In the genomic region with DNA sequence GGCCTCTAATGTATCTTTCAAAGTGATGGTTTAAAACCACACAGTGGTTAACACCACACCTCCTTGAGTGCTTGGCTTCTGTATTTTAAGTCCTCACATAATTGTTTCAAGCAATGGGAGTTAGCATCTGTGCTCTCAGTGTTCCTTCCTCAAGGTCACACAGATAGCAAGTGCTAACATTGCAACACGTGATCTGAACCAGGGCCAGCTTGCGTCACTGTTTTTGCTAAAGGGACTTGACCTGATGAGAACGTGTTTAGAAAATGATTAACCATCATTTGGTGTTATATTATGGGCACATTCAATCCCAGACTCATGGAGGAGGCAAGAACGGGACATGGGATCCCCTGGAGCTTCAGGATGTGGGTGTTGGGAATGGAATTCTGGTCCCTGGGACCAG, we compare ENCODE assay signal across 9 mouse cellular contexts. TPM values are rescaled to one million over a fixed set of nuclear protein-coding genes. Genes with fewer than 3 reads are reported as not detected.
DNase-seq lines count a peak whose midpoint lies in the region; ATAC-seq and TF ChIP-seq lines count a peak whose summit lies in the region.
"Had no signal": no experiment of that assay in that cellular context is flagged by ENCODE, and none has a peak within 500 bp of the region (broad histone marks: within the 10 kb centered on the region; RNA-seq: fewer than 3 reads in every experiment).

No protein-coding gene starts in this region.

- no peak for ATAC-seq in midbrain, postnatal 0 days (ENCODE audit: low FRiP score)
- ATAC-seq: midbrain, embryonic 16.5 days had no signal

- no peak overlapping the region for H3K9ac ChIP-seq in midbrain, postnatal 0 days (replicated peaks; ENCODE audit: low read length, poor library complexity, severe bottlenecking)

- 95% methylated on average over 4 of the region's 4 CpGs for WGBS in midbrain, postnatal 0 days

- H3K4me1 ChIP-seq in midbrain, postnatal 0 days (ENCODE audit: insufficient read depth, low read length): no peaks in the 10 kb centered on the region; the same call in 1 of the 2 replicates

- H3K36me3 ChIP-seq in midbrain, postnatal 0 days (ENCODE audit: insufficient read depth, low read length): no peaks in the 10 kb centered on the region; the same call in 1 of the 2 replicates

- H3K4me3 ChIP-seq in midbrain, postnatal 0 days (ENCODE audit: low read depth, low read length): no peak overlapping the region

- DNase-seq in CD4-positive helper T cell, adult 2 months (ENCODE audit: low read depth, low spot score): peak; percentile 25
- peak; percentile 83 to 89 for DNase-seq in adrenal gland, postnatal 36 days
- DNase-seq in kidney, postnatal 10 days: peak; percentile 73
- DNase-seq in lung, postnatal 36 days: peak; percentile 85
- no peak for DNase-seq in retina, embryonic 14.5 days (ENCODE audit: low spot score)
- no peak for DNase-seq in midbrain, postnatal 0 days (ENCODE audit: low spot score)
- DNase-seq in right cerebral cortex, postnatal 36 days (ENCODE audit: low spot score in 2 of 2): no peak
- DNase-seq in embryo, embryonic 9.5 days (ENCODE audit: extremely low spot score): no peak

- H3K27ac ChIP-seq in midbrain, postnatal 0 days (ENCODE audit: low read depth, low read length): no peak overlapping the region

- no peaks in the 10 kb centered on the region for H3K27me3 ChIP-seq in midbrain, postnatal 0 days (ENCODE audit: insufficient read depth, low read length)

- H3K9me3 ChIP-seq in midbrain, postnatal 0 days (ENCODE audit: low read length): no peaks in the 10 kb centered on the region

- H3K4me2 ChIP-seq in midbrain, postnatal 0 days (ENCODE audit: low read depth, low read length, poor library complexity, severe bottlenecking): no peak overlapping the region

- TF ChIP-seq CTCF in midbrain, postnatal 0 days (IDR thresholded peaks at IDR 0.05): no peak

RNA-seq across cellular contexts. Expression of gene Man2a1, which starts 17.3 kb away (rescaled TPM):
- total RNA-seq in adrenal gland, postnatal 36 days (2021): 100 to 1,000 TPM; 167 to 177 TPM
- total RNA-seq in midbrain, postnatal 0 days (2014; rRNA removed): 19.0 and 28.8 TPM in 2 replicates
- 2.6 and 3.2 TPM in 2 replicates for polyA plus RNA-seq in midbrain, postnatal 0 days (2015; fragmentation: Nextera tagmentation; extraction: Ambion mirVana)

Comparison
In these comparisons a context has a peak if more than half of its experiments do, and no peak if none do; other contexts are left out.
1. DNase-seq: peak in CD4-positive helper T cell, adult 2 months (single experiment), adrenal gland, postnatal 36 days (2 of 2), kidney, postnatal 10 days (single experiment) and lung, postnatal 36 days (single experiment); none in retina, embryonic 14.5 days (single experiment), midbrain, postnatal 0 days (single experiment), right cerebral cortex, postnatal 36 days (0 of 2) and embryo, embryonic 9.5 days (single experiment).